Mouse (Mus musculus): ENCODE results near the gene Gxylt2.
A peak's percentile ranks its signal among the peaks of the same experiment; 100 is the strongest.

The Gxylt2 gene

DNA sequence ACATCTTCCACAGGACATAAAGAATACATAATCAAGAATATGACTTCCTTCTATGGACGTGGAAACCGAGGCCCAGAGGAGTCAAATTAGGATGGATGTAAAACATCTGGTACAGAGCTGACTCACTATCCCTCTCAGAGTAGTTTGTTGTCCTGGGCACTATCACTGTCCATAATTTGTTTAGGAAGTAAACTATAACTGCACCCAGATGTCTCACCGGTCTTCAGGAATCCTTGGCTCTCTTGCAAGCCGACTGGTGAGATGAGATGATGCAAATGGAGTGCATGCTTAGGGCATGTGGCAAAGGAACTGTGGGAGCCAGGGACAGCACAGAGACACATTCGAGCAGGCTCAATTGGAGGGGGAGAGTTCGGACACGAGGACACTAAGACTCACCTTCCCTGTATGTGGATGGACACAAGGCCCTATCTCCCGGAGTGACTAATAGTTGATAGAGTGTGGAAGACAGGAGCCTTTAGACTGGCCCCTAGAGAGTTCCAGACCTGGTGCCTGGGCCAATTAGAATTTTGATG is 10.8 kb downstream of the Gxylt2 start:
- no peak for DNase-seq (ENCODE audit: low spot score in 2 of 2)

DNA sequence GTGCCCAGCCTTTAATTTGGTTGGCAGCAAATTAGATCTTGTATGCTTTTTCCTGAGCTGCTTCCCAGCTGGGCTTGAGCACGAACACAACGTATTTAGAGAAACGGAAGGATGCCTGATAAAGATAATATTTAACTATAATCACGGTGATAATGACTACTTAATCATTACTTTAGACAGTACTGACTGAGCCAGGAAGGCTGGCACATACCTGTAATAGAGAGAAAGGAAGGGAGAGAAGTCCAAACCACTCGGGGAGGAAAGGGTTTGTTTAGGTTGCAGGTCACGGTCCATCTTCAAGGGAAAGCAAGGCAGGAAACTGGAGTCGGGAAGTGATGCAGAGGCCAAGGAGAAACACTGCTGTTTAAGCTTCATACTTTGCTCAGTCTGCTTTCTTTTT is 11.6 kb downstream of the Gxylt2 start:
- DNase-seq (ENCODE audit: low spot score in 2 of 2), result no peak

DNA sequence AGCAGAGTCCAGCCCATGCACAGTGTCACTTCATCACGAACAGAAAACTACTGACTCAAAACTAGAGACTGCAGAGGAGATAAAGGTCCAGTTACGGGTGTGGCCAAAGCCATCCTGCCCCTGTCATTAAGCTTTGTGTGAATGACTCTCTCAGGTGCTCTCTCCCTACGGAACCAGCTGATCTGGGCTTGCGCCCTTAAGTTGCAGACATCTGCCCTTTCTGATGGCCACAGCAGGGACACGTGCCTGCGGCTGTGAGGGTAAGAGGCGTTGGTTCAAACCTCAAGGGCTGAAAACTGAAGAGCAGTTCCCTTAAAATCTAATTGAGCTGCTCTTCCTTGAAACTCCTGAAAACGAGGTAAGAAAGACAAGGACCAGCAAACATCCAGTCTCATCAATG is 12.3 kb downstream of the Gxylt2 start:
- no peak for DNase-seq (ENCODE audit: low spot score in 2 of 2)

DNA sequence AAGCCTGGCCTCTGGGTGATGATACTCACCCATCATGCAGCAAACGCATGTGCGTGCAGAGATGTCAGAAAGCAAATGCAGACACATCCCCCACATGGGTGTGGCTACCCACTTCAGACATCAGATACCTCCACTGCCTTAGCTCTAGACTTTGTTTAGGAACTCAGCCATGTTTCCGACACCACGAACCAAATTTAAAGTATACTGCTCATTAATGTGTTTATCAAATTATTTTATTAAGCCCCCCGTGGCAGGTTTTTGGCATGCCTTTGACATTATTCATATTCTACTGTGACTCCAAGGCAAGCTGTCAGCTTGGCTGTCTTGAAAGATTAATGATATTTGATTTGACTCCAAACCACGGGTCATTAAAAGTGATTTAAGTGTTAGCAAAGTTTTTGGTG is 15.6 kb downstream of the Gxylt2 start:
- no peak for DNase-seq (ENCODE audit: low spot score in 2 of 2)

DNA sequence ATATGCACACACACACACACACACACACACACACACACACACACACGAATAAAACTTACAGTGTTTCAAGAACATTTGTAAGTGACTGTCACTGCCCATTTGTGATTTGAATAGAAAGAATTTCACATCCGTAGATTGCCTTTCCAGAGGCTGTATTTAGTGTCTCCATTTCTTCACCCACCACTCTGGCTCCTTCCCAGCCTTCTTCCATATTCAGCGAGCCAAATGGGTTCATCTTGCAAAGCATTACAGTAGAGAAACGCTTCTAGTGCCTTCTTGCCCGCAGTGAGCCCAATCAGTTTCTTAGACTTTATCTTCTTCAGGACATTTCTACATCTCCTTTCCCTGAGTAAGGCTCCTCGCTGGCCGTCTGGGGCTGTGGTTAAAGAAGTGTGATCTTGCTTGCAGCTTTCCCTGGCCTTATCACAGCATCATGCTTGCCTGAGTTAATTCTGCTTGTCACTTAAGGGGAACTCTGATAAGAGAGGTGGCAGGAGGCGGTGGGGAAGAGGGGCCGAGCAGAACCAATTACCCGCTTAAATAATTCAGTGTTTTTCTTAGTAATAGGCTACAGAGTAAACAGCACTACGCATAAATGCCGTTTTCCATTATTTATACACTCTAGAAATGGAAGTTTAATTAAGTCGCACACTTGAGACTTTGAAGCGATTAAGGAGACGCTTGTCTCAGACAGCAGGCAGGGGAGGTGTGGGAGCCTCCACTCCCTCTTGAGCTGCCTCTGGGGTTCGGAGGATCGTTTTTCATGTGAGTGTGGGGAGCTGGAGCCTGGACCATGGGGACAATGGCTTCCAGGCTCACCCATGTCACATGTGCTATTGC is 16.6 kb downstream of the Gxylt2 start:
- no peak for DNase-seq (ENCODE audit: low spot score in 2 of 2)

DNA sequence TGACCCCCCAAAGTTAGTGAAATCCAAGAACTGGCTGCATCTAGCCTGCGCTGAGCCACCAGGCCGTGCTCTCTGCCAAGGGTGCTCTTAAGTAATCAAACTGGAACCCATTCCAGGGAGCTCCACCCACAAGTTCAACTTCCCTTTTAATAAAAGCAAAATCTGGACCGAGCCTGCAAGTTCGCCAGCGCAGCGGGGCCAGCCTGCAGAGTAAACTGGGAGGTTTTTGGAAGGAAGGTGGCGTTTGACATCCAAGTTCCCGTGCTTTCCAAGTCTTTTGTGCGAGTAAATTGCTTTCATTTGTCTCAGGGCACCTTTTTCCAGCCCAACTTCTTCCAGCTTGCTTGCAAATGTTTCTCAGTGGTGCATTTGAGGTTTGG is 27.5 kb downstream of the Gxylt2 start:
- no peak for DNase-seq (ENCODE audit: low spot score in 2 of 2)

DNA sequence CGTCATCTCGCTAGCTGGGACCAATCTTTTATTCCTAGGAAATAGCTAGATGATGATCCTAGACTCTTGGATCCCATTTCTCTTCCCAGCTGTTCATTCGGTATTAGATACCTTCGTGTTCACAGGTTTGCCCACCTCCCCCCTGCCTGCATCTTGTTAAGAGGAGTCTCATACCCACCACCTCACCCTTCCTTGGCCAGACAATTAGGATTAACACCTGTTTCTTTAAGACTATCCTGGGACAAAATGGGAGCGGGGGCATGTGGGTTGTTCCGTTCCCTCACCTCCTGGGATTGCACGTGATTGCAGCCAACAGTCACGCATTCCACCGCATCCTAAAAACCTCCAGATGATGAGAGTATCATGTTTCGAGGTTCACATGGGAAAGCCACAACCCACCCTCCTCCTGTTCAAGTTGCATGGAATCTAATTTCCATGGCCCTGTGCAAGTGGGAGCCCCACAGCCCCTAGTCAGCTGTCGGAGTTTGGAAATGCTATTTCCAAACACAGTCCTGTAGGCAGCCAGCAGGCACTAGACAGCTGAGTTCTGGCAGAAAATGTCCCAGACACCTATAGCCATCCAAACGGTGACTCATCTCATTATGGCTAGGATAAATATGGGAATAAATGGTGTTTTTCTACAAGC is 28.0 kb downstream of the Gxylt2 start:
- DNase-seq (ENCODE audit: low spot score in 2 of 2), result peak in 1 of 2 experiments; percentile 34

DNA sequence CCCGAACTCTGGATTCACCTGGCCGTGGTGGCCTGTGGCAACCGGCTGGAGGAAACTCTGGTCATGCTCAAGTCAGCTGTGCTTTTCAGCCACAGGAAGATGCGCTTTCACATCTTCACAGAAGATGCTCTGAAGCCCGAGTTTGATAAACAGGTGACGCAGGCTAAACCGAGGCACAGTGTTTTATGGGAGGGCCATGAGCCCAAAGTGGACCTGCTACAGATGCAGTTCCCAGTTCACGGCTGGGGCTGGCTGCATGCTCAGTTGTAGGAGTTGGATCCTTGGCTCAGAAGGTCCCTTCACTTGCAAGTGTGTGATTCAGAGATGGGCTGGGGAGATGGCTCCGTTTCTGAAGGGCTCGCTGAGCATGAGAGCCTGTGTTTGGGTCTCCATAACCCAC is 28.7 kb downstream of the Gxylt2 start:
- DNase-seq (ENCODE audit: low spot score in 2 of 2), result no peak

DNA sequence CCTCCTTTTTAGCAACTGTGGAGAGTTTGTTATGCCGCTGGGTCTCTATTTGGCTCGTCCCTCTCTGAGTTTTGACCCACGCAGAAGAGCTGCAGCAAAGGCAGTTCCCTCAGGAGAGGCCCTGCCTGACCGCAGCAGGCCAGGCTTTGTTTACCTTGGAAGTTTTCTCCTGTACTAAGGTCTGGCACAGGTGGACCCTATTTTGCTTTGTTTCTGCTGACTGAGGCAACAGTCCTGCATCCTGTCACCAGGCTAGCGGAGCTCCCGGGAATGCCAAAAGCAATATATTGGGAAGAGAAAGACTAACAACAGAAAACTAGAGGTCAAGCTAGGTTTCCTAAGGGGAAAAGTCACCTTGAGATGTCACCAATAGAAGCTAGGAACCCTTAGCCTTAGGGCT is 29.8 kb downstream of the Gxylt2 start:
- DNase-seq (ENCODE audit: low spot score in 2 of 2), result no peak

DNA sequence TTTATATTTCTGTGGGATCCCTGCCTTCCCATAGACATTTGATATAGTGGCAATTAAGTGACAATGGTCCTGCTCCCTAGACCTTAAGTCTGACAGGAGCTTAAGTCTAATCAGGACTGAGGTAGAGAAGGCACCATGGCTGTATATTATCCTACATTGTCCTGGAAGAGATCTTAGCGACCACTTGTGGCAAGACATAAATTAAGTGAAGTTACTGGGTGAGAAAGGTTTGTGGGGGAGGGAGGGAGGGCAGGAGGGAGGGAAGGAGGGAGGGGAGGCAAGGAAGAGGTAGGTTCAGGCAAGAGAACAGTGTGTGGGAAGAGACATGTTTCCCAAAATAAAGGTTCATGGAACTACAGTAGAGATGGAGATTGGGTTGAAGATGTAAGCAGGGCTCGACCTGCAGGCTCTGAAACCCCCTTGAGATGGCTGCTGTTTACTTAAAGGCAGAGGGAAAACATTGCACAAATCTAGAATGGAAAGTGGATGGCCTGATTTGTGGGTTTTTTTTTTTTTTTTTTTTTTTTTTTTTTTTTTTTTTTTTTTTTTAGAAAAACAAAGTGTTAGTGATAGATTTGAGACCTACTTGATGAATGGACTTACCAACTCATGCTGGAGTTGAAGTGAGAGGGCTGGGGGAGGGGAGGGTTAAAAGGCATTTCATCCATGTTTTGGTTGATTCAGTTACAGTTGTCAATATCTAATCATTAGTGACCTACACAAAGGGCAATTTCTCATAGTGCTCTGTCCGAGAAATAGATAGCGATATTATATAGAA is 54.1 kb downstream of the Gxylt2 start:
- no peak for DNase-seq (ENCODE audit: low spot score in 2 of 2)

DNA sequence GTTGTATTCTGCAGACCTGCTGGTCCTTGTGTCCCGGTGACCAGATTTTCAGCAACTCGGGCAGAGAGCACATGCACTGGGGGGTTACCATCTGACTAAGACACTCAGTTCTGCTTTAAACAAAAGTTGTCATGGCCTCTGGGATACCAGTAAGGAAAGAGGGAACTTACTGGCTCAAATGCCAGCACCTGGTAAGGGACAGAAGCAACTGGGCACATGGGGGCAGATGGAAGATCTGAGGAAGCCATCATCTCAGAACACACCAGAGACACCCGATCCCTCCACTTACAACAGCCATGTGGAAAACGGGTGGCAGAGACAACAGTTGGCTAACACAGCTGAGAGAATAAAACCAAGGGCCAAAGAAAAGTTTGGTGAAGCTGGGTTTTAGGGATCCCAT is 63.2 kb downstream of the Gxylt2 start:
- no peak for DNase-seq (ENCODE audit: low spot score in 2 of 2)

DNA sequence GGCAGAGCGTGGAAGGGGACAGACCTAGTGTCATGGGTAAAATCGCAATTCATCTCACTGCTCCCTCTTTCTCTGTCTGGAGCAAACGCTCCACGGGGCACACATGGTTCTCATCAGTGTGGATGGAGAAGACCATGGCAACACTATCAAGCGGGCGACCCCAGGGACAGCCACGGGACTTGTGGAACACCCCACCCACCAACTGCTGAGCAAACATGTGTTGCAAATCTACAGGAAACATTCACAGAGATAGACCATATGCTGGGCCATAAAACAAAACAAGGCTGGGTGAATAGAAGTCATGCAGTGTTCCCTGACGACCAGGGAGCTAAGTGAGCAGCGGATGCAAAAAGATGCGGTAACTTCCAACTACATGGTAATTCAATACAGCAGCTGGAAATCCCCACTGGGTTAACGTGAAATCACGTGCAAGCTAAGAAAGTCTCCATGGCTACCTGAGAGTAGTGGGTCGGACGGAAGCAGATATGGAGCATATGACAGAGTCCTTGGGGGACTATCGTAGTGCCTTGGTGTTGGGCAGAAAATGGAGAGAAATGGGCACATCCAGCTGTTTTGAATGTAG is 71.5 kb downstream of the Gxylt2 start:
- no peak for DNase-seq (ENCODE audit: low spot score in 2 of 2)

DNA sequence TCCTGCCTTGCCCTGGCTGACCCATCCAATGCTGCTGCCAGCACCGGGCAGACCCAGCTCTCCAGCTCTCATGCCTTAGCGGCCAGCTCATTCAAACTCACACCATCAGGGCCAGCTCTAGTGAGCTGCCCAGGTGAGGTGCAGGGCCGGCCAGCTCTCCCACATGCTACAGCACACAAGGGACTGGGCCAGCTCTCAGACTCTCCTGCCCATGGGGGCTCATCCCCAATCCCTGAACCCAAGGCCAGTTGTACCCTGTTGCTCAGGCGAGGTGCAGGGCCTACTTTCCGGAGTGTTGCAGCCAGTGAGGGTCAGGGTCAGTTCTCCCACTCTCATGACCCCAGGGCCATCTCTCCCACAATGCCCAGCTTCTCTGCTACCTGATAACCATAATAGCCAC is 74.1 kb downstream of the Gxylt2 start:
- no peak for DNase-seq (ENCODE audit: low spot score in 2 of 2)

DNA sequence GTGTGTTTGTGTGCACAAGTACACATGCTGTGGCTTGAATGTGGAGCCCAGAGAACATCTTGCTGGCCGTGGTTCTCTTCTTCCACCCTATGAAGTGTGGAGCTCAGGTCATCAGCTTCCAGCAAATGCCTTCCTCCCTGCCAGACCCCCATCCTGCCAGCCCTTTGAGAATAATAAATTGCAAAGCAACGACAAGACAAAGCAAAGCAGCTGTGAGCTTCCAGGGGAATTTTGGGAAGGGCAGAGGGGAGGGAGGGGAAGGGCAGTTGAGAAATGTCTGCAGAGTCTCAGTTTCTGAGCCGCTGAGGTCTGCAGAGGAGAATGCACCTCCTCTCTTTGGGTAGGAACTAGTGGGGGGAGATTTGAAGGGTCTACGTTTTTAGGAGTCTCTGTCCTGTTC is 75.9 kb downstream of the Gxylt2 start:
- DNase-seq (ENCODE audit: low spot score in 2 of 2), result no peak

DNA sequence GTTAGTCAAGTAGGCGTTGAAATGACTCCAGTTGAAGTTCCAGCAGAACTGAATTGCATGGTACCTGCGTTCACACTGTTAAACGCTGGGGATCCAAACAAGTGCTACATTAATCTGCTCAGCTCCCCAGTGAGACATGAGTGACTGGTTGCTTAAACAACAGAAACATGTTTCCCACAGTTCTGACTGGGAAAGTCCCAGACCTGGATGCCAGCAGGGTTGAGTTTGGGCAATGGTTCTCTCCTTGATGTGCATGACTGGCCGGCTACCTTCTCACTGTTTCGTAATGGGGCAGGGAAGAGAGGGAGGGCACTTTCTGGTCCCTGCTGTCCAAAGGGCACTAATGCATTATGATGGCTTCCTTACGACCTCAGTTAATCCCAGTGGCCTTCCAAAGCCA is 77.1 kb downstream of the Gxylt2 start:
- DNase-seq (ENCODE audit: low spot score in 2 of 2), result no peak

DNA sequence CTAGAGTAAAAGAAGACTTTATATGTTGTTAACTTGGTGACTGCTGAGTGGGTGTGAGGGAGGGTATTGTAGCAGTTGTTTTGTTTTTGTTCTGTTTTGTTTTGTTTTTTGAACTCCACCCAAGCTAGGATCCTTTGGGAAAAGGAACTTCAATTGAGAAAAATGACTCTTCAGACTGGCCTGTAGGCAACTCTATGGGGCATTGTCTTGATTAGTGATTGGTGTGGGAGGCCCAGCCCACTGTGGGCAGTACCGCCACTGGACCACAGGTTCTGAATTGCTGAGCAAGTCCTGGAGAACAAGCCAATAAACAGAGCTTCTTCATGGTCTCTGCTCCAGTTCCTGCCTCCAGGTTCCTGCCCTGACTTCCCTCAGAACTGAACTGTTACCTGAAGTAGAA is 83.2 kb downstream of the Gxylt2 start:
- DNase-seq (ENCODE audit: low spot score in 2 of 2), result no peak

DNA sequence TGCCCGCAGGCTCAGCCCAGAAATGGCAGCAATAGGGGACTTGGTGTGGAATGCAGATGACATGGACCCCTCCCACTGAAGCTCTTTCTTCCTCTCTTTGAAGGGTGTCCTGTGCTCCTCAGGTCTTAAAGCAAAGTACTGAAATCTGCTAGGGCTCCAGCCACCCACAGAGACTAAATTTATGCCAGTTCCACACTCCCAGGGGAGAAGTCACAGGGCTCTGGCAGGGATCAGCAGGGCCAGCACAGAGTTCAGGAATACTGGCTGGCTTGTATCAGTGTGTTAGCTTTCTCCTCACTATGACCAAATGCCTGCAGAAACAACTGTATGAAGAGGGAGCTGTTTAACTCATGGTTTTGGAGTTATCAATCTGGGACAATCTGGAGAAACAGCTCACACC is 84.6 kb downstream of the Gxylt2 start:
- no peak for DNase-seq (ENCODE audit: low spot score in 2 of 2)

DNA sequence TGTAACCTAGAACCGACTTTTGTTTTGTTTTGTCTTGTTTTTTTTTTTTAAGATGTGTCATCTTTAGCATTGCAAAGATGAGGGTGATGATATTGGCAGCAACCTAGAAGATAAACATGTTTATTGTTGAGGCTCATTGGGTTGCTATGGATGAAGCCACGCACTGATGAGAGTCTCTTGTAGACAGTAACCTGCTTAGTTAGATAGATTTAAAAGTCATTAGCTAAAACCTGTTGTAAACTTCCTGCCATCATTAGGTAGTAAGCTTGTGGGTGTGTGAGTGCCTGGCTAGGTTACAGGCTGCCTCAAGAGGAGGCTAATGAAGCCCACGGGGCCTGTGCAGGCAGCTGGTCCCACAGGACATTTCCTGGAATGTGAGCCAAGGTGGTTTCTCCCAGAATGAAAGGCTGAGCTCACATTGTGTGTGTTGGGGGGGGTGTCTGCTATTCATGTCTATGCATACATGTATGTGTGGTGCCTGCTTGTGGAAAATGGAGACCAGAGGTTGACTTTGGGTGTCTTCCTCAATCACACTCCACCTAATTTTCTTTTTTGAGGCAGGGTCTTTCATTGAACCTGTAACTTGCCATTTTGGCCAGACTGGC is 87.6 kb downstream of the Gxylt2 start:
- no peak for DNase-seq (ENCODE audit: low spot score in 2 of 2)

DNA sequence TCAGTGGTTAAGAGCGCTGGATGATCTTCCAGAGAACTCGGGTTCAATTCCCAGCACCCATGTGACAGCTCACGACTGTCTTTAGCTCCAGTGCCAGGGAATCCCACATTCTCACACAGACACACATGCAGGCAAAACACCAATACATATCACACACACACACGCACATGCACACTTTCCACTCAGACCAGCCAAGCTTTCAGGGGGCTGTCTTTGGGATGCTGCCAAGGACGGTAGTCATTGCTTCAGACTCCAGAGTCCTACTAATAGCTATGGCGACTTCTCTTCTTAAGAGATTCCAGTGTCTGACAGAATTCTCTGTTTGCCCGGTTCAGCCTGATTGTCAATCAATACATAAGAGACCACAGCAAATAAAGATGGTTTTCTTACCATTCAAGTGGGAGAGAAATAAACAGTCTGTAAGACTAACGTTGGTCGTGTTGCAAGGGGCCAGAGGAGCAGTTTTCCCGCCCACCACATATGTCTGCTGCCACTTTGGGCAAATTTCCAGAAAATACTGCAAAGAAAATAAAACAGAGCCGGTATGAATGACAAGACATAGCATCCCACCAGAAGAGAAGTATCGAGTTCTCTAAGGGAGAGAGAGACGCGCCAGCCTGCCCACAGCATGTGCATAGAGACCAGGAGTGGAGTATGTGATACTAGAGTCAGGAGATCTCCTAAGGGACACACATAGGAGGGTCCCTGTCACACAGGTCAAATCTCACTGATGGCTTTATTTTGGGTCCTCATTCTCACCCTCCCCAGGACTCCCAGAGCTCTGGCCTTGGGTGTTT is 88.6 kb downstream of the Gxylt2 start:
- DNase-seq (ENCODE audit: low spot score in 2 of 2), result no peak

DNA sequence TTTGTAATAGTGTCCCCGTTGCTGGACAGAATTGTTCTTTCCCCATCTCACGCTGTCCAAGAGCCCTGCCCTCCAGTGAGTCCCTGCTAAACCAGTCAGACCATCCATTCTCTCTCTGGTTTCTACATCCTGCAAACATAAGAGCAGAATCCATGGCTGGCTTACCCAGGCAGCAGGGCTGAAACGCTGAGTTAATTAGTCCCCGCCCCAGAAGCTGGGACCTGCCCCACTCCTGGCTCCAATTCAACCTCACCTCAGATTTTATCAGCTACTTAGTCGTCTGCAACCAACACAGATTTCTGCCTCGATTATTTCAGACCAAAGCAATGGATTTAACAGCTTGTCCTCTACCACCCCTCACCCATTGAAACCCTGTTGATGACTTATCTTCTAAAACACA is 91.3 kb downstream of the Gxylt2 start:
- no peak for DNase-seq (ENCODE audit: low spot score in 2 of 2)

DNA sequence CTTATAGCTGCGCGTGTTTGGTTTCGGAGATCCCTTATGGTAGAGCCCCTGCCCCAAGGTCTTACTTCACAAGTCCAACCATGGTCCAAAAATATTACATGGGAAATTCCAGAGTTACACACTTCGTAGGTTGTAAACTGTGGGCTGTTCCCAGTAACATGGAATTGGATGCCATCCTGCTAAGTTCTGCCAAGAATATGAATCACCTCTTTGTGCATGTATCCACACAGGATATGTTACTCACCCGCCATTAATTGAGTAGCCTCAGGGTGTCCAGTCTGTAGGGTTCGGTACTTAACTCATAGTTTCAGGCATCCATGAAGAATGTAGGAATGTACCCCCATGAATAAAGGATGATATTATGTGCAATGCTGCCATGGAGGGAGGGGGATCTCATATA is 94.8 kb downstream of the Gxylt2 start:
- no peak for DNase-seq (ENCODE audit: low spot score in 2 of 2)

Data from frontal cortex, postnatal 25 days (tissue).